Mouse (Mus musculus) erythroid progenitor cell, adult 5-6 weeks (primary cell): ENCODE measurements around the gene Dus3l. TPM values are rescaled to one million over a fixed set of nuclear protein-coding genes. Genes with fewer than 3 reads are reported as not detected.
A peak's percentile ranks its signal among the peaks of the same experiment; 100 is the strongest.

ENCODE experiments used
- ATAC-seq: replicated peaks from 2 replicates; pipeline ENCODE4 v1.8.0; 2016; ENCODE audit warnings: moderate number of reproducible peaks, mild to moderate bottlenecking, moderate TSS enrichment, inconsistent platforms; ENCODE audit not compliant: poor library complexity, low FRiP score, severe bottlenecking
- total RNA-seq, 2 experiments: library from RNA; stranded (forward) in 1 of 2; stranded (reverse) in 1 of 2; fragments of 150-400 nt in 1 of 2; fragments of 186-747, 209-891 nt in 1 of 2; gene quantifications; 2 replicates each; pipeline versions ENCODE4 v1.2.3 to v1.2.4; 2015 to 2017; ENCODE audit warnings: low replicate concordance in 2 of 2

Gene Dus3l
- total RNA-seq (2015; ENCODE audit: low replicate concordance) (6.5 and 7.1 TPM in 2 replicates), total RNA-seq (2017; ENCODE audit: low replicate concordance) (3.0 and 5.4 TPM in 2 replicates)

DNA sequence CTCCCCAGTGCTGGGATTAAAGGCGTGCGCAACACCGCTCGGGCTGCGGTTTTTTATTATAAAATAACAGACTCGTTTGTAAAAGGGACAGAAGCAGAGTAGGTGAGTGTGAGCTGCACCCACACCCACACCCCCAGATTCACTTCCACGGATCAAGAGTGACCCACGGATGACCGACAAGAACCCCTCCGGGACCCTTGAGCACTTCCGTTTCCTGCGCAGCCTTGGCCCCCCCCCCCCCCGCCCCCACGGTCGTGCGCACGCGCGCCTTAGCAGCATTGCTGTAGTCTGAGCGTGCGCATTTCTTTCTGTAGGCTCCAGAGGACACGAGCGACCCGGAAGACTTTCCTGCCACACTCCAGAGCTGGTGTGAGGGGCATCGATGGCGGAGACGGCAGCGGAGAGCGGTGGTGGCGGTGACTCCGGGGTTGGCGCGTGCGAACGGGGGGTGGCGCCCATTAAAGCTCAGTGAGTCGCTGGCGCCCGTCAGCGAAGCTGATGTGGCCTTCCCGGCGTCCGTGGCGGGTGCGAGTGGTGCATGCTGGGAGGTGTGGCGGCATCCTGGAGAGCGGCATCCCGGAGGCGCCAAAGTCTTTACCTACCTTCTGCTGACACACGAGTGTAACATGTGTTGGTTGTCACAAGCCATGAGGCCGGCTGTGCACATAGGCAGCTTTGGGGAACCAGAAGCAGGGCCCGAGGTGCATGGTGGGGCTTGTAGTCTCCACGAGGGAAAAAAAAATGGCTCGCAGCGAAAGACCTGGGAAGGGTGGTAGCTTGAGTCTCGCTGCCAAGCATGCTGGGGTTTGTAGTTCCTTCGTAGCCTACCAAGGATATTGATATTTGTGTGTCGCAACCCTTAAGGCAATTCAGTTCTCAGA is at the start of gene Dus3l:
Gene Dus3l, plus strand, starts transcription at position 284 of the 881 bp plus-strand sequence.
- ATAC-seq: peak; percentile 77

DNA sequence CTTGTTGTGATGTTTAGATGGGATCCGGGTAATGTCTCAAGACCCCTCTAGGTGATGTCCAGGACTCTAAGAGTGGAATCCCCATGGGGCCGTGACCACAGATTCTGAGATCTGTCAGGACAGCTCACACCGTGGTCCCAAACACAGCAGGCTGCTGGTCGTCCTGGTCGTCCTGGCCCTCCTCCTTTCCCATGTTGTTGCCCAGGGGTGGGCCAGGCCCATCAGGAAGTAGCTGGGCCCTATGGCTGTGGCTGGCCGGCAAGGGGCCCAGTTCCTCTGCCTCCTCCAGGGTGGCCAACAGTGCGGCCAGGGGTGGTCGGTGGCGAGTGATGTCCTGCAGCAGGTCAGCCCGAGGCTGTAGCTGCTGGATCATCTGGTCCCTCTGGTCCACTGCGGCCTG is 49.2 kb upstream of the Dus3l start:
- no peak for ATAC-seq

DNA sequence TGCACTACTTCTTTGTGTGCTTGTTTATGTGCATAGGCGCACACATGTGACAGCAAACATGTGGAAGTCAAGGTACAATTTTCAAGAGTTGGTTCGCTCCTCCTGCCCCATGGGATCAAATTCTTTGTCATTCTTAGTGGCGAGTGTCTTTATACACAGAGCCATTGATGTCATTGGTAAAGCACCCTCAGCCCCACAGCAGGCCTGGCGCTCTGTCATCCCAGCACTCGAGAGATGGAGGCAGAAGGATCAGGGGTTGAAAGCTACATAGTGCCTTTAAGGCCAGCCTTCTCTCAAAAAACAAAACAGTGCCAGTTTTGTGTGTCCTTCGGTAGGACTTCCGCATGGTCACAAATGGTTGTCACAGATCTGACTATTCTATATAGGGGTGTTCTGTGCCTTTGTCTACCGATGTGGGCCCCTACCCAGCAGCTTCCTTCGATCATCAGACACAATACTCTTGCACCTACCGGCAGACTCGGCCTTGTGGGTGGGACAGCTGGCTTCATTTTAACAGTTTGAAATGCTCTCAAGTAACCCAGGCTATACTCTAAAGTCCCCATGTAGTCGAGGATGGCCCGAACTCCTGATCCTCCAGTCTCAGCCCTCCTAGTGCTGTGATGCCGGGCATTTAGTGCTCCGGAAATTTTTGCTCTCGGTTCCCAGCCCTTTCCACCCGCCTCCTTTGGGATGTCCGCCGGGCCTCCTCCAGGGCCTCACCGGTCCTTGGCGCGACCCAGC is 48.5 kb upstream of the Dus3l start:
- ATAC-seq: no peak

DNA sequence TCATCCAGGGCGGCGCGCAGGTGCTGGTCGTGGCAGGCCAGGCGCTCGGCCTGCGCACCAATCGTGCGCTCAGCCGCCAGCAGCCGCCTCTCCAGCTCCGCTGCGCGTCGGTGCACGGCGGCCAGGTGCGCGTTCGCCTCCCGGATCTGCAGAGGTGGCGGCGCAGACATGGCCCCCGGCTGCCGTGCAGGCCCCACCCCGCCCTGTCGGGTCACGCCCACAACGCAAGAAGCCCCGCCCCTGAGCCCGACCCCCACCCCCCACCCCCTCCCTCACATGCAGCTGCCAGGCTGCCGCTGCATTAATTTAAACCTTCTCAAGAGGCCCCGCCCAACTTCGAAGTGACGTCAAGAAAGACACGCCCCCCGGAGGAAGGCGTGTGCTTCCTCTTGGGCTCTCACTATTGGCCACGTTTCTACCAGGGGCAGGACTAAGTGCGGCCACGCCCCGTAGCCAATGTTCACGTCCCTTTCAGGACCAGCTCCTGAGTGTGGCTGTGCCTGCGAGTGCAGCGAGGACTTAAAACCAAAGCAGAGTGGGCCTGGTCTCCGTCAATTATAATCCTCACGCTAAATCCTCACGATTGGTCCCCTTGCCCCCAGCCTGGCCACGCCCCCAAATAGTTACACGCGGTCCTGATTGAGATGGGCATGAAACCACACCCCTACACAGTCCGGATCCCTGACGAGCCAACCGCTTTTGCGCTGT is 47.7 kb upstream of the Dus3l start:
- peak; percentile 82 for ATAC-seq

DNA sequence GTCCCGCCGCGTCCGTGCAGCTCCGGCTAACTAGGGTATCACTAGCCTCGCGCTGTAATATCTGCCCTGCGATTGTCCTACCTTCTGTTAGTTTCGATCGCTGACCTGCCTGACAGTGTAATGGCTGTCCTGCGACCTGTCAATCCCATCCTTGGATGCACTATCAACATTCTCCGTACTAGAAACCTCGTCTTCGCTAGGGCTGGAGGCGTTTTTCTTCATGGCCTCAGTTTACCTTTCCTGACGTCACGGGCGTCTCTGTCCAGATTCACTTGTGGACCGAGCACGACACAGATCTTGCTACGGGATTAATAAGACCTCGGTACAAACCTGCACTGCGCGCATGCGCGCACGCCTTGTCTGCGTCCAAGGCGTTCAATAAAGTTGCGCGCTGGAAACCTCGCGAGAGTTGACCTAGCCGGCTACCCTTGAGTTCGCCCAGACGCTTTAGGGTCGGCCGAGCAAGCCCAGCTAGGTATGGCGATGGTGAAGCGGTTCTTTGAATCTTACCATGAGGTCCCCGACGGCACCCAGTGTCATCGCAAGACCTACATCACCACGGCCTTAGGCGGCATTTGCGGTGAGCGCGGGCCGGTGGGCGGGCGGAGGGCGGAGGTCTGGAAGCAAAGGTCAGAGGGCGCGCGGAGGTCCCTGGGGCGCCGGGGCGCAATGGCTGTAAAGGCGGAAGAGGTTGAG is 47.0 kb upstream of the Dus3l start, which contains the start of the genes Ndufa11 and Vmac:
Gene Ndufa11, plus strand, starts transcription at position 405 of the 696 bp plus-strand sequence.
Gene Vmac, minus strand, starts transcription at position 660 of the 696 bp plus-strand sequence.
- ATAC-seq: peak; percentile 77

DNA sequence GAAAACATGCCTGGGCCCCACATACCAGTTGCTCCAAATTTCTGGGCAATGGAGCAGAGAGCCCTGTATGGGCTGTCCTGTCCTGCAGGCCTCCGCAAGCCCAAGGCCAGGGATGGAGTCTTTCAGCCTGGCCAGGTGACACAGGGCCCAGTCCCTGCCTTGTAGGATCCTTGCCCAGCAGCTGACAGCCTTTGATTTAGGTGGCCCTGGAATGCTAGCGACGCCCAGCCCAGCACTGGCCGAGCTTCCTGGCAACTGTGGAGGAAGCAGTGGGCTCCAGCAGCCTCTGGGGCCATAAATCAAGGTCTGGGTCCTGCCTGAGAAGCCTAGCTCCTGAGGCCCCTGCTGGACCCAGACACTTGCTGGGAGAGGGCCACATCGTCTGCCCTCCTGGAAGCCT is 42.1 kb upstream of the Dus3l start:
- no peak for ATAC-seq

- ATAC-seq: no peak
Measured at GRCm38 (mm10) chr17:56723419-56724161, 41.0 kb upstream of the Dus3l start.

DNA sequence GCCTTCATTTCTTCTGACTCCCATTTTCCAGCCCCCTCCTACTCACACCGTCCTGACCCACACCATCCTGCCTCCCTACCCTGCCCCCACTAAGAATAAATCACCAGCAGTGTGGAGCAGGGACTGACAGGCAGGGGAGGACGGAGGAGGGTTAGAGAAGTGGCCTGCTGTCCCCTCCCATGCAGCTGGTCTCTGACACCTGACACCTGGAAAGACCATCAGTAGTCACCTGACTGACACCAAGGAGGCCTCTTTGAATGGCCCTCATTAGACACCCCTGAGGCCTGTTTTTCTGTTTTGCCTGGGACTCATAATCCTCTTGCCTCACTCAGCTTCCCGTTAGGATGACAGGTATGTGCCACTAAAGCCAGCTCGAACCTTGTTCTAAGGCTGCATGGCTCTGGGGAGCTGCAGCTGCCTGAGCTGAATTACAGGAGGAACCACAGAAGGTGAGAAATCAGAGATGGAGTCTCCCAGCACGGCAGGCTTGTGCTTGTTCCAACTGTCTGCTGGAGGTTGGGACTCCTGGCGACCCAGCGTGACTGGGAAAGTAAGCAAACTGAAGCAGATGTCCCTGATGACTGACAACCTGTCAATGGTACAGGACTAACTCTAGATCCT is 37.4 kb upstream of the Dus3l start:
- no peak for ATAC-seq

GRCm38 (mm10) chr17:56727659-56728058 is 36.9 kb upstream of the Dus3l start:
- ATAC-seq: no peak

DNA sequence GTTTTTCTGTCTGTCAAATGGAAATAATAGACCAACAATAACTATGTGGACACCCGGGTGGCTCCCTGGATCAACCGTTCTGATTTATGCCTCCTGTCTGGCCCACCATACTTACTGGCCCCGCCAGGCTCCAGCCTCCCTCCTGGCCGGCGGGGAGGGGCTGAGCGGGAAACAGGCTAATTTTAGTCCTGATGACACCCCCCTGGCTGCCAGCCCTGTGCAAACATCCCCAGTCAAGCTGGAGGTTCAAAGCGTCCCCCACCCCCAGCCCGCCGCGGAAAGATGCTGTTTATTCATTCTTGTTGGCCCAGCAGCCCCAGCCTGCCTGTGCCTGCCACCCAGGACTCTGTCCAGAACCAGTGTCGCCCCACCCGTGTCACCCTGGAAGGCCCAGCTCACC is 36.4 kb upstream of the Dus3l start:
- ATAC-seq: no peak

DNA sequence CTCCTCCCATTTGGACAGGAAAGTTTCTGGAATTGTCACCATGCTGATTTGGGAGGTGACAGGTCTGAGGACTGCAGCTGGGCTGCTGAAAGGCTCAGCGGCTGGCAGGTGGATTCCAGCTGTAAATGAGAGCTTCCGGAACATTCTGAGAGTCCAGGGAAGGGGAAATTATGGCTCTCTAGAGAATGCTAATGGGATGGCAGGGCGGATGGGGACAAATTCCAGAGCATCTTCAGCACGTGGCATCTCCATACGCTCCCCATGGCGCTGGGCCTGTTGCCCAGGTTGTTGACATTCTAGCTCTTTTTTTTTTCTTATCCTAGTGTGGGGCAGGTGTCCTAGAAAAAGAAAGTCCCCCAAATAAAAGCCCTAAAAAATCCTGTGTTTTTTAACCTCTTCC is 35.4 kb upstream of the Dus3l start:
- ATAC-seq: no peak

- no peak for ATAC-seq
Measured at GRCm38 (mm10) chr17:56729656-56730055, 34.9 kb upstream of the Dus3l start.

- ATAC-seq: no peak
Measured at GRCm38 (mm10) chr17:56736534-56736933, 28.0 kb upstream of the Dus3l start.

DNA sequence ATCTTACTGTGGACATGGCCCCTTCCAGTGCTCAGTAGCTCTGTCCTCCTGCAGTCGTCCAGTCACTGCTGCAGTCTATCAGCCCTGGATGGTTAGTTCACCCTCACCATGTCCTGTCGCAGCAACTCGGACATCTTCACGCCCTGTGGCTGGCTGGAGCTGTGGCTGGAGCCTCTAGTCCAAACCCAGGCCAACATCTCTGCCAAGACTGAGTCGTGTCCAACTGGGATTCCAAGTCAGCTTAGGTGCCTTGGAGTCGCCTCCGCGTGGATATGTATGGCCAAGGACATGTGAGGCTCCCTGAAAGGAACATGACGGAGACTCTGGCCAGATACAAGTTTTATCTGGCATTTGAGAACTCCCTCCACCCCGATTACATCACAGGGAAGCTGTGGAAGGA is 26.3 kb upstream of the Dus3l start:
- no peak for ATAC-seq

- ATAC-seq: no peak
Measured at GRCm38 (mm10) chr17:56740118-56740787, 24.3 kb upstream of the Dus3l start.

- ATAC-seq: no peak
Measured at GRCm38 (mm10) chr17:56740788-56741160, 23.8 kb upstream of the Dus3l start.

GRCm38 (mm10) chr17:56744173-56744572 is 20.4 kb upstream of the Dus3l start:
- ATAC-seq: no peak
